Mouse (Mus musculus) brown adipose tissue, adult 24 weeks (tissue): ENCODE results near the gene Ccdc57. TPM values are rescaled to one million over a fixed set of nuclear protein-coding genes. Genes with fewer than 3 reads are reported as not detected.

Source experiments
- H3K27ac ChIP-seq: fragments of 200-500 bp; replicated peaks from 2 replicates; pipeline ENCODE4 v1.5.1; 2012; ENCODE audit warnings: low read depth, mild to moderate bottlenecking, low read length
- H3K4me1 ChIP-seq: fragments of 200-500 bp; 2 replicates; pipeline ENCODE4 v1.6.1; 2012; ENCODE audit warnings: low read length, mixed read lengths; ENCODE audit not compliant: control insufficient read depth, insufficient read depth, insufficient read length
- H3K4me3 ChIP-seq: fragments of 200-500 bp; 2 replicates; pipeline ENCODE4 v1.5.1; 2012; ENCODE audit warnings: low read depth, mild to moderate bottlenecking, low read length, moderate library complexity; ENCODE audit not compliant: insufficient read depth
- polyA plus RNA-seq: library from polyadenylated mRNA; stranded (reverse); fragments of >200 nt; gene quantifications from 2 replicates; pipeline ENCODE4 v1.2.4, GENCODE M21; 2012; ENCODE audit not compliant: missing spikeins, insufficient read depth, insufficient read length

Gene Ccdc57
- polyA plus RNA-seq, 1 experiment: 7.1 TPM

DNA sequence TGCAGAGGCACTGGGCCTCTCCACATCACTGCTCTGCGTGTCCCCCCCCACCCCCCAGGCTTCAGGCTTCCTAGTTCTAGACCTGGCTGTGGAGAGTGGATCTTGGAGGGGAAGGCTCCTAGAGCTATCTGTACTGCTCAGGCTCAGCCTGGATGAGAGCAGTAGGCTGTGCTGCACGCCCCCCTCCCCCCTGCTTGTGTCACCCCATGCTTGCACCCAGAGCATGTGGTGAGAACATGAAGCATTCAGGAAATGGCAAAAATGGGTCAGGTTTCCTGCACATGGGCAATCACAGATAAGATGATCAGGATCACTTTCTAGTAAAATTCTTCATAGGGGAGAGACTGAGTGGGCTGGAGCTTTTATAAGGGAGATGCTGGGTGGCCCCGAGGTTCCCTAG is 26.9 kb upstream of the Ccdc57 start:
- Histone ChIP-seq H3K27ac (no peak overlapping the region), H3K4me3 (no peak overlapping the region), H3K4me1 (no peaks in the 10 kb centered on the region)

DNA sequence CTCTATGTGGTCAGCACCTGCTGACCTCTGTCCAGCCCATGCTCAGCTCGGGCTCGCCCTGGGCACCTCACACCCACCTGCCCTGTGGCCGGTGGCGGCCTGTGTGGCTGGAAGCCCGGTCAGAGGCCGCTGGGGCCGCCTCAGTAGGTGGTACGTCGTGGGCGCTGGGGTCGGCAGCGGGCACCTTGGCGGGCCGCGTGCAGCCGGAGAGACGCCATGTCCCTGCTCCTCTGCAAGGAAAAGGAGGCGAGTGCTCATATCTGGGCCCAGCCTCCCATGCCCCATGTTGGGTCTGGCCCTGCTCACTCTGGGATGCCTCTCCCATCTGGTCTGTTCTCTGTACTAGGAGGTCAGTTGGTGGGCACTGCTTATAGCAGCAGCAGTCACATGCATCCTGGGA is 26.4 kb upstream of the Ccdc57 start:
- Histone ChIP-seq H3K4me1 (no peaks in the 10 kb centered on the region), H3K4me3 (no peak overlapping the region), H3K27ac (no peak overlapping the region)

DNA sequence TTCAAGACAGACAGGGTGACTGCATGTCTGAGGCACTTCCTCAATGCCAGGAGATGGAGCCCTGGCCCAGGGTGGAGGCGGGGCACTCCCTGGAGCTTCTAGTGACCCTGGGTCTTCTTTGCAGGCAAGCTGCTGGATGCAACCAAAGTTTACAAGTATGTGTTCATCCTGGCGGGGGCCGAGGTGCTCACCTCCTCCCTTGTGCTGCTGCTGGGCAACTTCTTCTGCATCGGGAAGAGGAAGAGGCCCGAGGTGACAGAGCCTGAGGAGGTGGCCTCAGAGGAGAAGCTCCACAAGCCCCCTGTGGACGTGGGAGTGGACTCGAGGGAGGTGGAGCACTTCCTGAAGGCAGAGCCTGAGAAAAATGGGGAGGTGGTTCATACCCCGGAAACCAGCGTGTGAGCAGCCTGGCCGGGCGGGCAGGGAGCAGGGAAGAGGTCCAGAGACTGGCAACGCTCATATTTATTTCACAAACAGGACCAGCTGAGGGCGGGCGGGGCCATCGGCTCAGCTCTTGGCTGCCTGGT is 25.1 kb upstream of the Ccdc57 start:
- Histone ChIP-seq H3K27ac (no peak overlapping the region), H3K4me1 (no peaks in the 10 kb centered on the region), H3K4me3 (no peak overlapping the region)

DNA sequence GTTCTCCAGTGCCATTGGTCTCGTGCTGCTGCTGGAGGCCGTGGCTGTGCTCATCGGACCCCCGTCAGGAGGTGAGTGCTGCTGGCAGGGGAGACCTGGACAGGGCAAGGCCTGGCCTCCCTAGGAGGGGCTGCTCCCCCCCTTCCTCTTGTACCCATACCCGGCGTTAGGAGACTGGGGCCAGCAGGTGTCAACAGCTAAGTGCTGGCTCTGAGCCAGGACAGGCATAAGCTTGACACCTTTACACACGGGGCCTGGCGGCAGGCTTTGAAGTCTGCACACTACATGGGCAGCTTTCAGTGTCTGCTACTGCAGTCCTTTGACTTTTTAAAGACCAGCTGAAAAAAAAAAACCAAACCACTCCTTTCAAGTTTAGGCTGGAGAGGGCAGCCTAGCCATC is 24.4 kb upstream of the Ccdc57 start:
- Histone ChIP-seq H3K4me3 (no peak overlapping the region), H3K27ac (no peak overlapping the region), H3K4me1 (0 out of 2 replicates have a peak, but pooled peaks cover 2% of the 10 kb centered on the region)

DNA sequence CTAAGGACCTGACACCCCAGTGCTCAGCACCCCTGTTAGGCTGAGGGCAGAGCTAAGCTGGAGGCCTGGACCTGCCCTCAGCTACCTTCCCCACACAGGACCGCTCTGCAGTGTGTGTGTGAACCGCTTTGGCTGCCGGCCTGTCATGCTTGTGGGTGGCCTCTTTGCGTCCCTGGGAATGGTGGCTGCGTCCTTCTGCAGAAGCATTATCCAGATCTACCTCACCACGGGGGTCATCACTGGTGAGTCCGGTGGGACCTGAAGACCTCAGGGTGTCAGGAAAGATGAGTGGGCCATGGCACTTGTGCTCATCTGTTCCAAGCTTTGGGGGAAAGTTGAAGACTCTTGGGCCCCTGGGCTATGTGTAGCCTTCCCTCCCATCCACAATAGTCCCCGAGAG is 23.0 kb upstream of the Ccdc57 start:
- Histone ChIP-seq H3K27ac (no peak overlapping the region), H3K4me1 (0 out of 2 replicates have a peak, but pooled peaks cover 2% of the 10 kb centered on the region), H3K4me3 (no peak overlapping the region)

DNA sequence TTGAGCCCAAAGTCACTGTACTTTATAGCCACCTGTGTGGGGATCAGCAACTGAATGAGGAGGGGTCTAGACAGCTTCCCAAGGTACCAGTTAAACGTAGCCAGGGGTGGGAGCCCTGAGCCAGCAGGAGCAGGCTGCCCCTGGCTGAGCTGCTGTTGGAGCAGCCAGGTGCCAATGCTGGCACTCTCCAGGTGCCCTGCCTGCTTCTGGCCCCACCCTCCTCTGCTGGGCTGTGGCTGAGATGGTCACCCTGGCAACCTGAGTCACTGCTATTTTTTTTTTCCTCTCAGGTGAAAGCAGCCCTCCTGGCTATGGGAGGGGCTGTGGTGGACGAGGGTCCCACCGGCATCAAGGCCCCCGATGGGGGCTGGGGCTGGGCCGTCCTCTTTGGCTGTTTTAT is 22.3 kb upstream of the Ccdc57 start:
- H3K4me1 ChIP-seq: peaks cover 10% of the 10 kb centered on the region
- H3K27ac ChIP-seq: no peak overlapping the region
- H3K4me3 ChIP-seq: no peak overlapping the region

DNA sequence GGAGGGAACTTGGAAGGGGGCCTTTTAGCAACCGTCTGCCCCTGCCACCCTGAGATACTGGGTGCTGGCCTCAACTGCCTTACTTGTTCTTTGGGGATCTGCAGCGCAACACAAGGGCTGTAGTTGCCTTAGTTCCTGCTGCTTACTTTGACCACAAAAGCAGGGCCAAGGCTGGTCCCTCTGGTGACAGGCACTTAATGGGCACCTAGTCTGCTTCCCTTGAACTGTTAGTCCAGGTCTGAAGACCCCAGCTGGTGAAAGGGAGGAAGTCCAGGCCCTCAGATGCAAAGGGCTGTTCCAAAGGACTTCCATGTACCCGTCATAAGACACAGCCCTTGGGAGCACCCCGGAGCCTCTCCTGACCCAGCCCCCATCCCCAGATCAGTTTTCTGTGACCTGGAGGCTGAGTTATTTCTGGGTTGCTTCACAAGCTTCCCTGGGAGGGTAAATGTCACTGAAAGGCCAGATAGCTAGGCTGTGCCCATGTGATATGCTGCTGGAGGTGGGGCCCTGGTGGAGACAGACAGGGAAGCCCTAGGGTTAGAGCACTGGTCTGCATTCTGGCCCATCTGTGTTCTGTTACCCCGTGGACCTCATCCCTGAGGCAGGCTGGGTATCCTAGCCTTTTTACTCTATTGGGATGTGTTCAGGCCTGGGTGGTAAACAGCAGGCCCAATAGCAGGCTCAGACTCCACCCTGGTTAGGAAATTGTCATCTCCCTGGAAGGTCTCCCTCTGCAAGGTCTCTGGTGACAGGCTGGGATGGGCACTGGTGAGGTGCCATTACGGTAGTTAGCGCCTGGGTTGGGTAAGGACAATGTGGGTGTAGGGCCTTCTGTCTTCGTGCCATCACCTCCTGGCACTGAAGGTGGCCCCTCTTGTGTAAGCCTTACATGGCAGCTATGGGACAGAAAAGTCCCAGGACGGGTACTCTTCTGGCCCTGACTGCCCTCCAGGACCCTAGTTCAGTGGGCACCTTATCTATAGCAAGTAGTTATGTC is 19.4 kb upstream of the Ccdc57 start:
- no peak overlapping the region for H3K27ac ChIP-seq
- H3K4me3 ChIP-seq: no peak overlapping the region
- H3K4me1 ChIP-seq: peaks cover 10% of the 10 kb centered on the region

DNA sequence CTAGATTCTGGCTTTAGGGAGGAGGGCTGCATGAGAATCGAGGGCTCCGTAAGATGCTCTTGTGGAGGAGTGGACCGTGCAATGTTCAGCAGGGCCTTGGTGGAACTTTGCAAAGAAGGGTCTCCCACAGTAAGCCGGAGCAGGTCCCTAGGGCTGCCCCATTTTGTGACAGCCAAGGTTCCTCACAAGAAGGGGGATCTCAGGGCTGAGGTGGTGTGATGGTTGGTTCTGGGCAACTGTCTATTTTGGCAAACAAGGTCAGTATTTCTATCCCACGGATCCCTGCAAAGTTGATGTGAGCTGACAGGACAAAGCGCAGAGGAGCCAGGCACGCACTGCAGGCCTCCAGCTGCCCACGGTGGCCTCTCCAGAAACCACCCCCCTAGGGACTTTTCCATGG is 18.6 kb upstream of the Ccdc57 start:
- peaks cover 10% of the 10 kb centered on the region for H3K4me1 ChIP-seq
- no peak overlapping the region for H3K27ac ChIP-seq
- peak overlapping the region; percentile 49 for H3K4me3 ChIP-seq

DNA sequence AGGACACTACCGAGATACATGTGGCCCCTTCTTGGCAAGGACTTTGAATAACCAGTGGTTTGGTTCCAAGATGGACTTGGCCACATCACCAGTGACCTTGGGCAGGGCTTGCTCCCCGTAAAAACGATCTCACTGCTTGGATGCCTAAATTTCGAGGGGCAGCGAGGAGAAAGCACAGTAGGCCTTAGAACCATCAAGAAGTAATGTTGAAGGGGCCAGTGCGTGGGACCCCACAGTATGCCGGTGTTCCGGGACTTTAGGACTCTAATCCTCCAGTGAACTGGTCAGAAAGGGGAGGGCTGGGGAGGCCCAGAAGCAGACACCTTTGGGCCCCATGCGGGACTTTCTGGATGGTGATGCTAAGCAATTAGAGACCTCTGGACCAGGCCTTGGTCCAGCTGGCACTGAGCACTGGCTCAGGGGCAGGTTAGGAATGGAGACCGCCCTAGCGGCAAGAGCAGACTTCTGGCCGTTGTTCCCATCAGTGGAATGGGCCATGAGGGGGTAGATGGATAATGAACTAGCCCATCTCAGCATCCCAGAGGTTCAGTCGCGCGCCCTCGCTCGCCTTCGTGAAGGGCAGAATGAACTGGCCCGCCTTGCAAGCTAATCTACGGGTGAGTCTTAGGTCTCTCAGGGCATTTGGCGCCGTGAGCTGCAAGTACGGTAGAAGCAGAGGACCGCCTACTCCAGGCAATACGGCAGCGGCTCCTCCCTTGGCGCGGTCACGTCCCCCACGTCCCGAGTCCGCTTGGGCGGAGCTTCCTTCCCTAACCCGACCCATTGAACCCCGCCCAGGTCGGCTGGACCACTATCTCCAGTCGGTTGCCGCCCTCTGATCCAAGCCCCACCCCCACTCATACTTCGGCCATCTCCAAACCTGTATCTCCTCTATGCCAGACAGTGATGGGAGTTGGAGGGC is 17.9 kb upstream of the Ccdc57 start:
- H3K4me1 ChIP-seq: peaks cover 10% of the 10 kb centered on the region
- H3K4me3 ChIP-seq: peak overlapping the region; percentile 50
- no peak overlapping the region for H3K27ac ChIP-seq

DNA sequence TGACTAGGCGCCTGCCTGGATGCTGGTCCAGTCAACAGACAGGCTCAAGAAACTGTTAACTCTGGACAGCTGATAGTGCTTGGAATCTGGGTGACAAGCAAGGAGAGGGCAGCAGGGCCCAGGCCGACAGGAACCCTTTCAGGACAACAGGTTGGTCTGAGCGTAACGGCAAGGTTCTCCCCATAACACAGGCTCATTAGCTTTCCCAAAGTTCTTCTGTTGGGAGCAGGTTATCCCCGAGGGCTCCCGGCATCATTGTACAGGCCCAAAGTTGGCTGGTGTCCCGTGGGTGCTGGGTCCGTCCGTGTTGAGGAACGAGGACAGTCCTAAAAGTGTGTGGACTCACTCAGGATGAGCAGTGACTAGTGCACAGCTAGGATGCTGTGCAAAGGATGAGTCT is 17.2 kb upstream of the Ccdc57 start:
- Histone ChIP-seq H3K4me1 (peaks cover 10% of the 10 kb centered on the region), H3K4me3 (no peak overlapping the region; the same call in 1 of the 2 replicates), H3K27ac (no peak overlapping the region)

DNA sequence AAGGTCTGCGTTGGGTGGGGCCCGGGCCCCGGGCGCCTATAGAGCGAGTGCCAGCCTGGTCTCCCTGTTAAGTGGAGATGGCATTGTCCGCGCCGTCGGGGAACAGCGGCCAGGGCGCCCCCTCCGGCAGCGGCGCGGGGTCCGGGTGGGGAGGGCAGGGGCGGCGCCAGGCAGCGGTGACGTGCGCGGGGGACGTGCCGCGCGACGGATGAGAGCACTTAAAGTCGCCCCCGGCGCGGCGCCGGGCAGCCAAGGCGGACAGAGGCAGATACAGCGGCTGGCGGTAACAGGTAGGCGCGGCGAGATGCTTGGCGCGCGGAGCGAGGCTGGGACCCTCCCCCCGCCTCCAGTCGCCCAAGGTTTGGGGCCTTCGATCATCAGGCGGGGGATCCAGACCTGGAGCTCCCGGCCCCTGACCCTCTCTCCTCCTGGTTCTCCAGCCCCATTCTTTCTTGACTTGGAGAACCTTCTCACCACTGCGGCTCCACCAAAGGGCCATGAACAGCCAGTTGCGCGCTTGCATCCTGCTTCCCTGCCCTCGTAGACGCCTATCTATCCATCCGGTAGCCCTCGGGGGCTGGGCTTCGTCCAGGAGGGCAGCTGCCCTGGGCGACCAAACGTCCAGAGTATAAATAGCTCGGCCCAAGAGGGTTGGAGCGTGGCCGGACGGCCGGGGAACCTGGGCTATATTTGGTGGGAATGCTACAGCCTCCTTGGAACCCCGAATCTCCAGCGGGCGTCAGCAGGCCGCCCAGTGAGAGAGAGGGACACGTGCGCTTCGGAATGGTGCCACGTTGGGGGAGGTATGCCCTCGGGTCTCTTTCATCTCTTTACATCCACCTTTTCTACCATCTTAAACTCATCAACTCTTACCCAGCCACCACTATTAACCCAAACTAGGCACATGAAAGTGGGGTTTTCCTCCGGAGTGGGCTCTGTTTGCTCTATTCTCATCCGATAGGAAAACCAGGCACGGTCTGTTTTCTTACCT is 16.5 kb upstream of the Ccdc57 start:
- peaks cover 10% of the 10 kb centered on the region for H3K4me1 ChIP-seq
- no peak overlapping the region for H3K27ac ChIP-seq
- H3K4me3 ChIP-seq: peak overlapping the region; percentile 55

DNA sequence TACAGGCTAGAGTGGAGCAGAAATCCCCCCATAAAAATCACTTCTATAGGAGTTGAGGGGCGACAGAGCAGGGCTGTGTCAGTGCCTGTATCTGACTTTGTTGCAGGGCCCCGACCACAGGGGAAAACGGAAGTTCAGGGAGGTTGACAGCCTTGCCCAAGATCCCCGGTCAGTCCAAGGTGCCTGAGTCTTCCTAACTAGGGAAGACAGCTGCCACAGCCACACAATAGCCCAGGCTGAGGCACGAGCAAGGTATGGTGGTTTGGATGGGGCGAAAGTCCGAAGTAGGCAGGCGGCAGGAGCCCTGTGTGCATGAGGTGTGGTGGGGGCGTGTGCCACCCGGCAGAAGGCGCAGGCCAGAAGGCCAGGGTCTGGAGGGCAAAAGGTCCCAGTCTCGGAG is 15.7 kb upstream of the Ccdc57 start, which contains the start of gene Slc16a3:
TSS of gene Slc16a3 (plus strand) at position 153 of the 400 bp plus-strand sequence.
- Histone ChIP-seq H3K27ac (no peak within 1 kb of the TSS), H3K4me1 (peaks cover 10% of the 10 kb centered on the region), H3K4me3 (peak within 1 kb of the TSS; percentile 55)

DNA sequence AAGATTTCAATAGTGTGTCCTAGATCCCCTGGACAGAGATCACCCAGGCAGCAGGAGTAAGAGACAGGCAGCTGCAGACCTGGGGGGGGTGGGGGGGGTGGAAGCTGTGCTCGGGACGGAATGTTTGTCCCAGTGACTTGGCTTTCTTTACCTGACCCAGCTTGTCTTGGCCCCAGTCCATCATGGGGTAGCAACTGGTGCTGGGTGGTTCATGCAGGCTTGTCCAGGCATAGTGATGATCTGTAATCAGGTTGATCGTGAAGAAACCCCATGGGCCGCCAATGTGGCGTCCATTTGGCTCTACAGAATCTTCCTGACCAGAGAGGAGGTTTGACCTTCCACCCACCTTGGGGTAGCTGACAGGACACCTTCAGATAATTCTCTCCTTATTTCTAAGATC is 13.3 kb upstream of the Ccdc57 start:
- H3K4me3 ChIP-seq: no peak overlapping the region
- peaks cover 8% of the 10 kb centered on the region for H3K4me1 ChIP-seq
- H3K27ac ChIP-seq: no peak overlapping the region

DNA sequence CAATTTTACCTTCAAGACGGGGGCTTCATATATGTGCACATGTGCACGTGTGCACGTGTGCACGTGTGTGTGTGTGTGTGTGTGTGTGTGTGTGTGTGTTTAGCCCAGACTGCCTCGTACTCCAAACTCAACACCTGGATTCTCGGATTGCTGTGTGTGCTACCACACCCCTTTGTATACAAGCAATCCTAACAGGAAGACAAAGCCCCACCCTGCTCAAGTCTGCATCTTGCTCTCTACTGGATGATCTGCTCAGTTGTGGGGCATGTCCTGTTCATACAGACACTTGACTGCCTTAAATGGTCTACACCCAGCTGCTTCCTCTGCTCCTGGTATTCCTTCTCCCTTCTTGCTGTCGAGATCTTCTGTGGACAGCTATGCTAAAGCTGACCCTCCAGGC is 12.6 kb upstream of the Ccdc57 start:
- Histone ChIP-seq H3K4me1 (peaks cover 3% of the 10 kb centered on the region), H3K27ac (no peak overlapping the region), H3K4me3 (no peak overlapping the region)
